Mouse (Mus musculus) monocyte, adult 2 months (primary cell): Measurements from ENCODE around the gene Arid5a.
A peak's percentile ranks its signal among the peaks of the same experiment; 100 is the strongest.

Experiments used
- DNase-seq, 2 experiments: peaks; one replicate each; pipeline ENCODE4 v3.0.0; 2022; ENCODE audit warnings: low spot score in 2 of 2, low read depth in 1 of 2

Gene Arid5a

GRCm38 (mm10) chr1:36293470-36293869 is 14.1 kb upstream of the Arid5a start:
- DNase-seq: no peak

- DNase-seq: no peak
Measured at GRCm38 (mm10) chr1:36294402-36294801, 13.1 kb upstream of the Arid5a start.

- no peak for DNase-seq
Measured at GRCm38 (mm10) chr1:36296466-36297149, 10.9 kb upstream of the Arid5a start.

GRCm38 (mm10) chr1:36298107-36298506 is 9.4 kb upstream of the Arid5a start:
- no peak for DNase-seq

- no peak for DNase-seq
Measured at GRCm38 (mm10) chr1:36299126-36299525, 8.4 kb upstream of the Arid5a start.

GRCm38 (mm10) chr1:36299676-36300075 is 7.9 kb upstream of the Arid5a start:
- no peak for DNase-seq

- no peak for DNase-seq
Measured at GRCm38 (mm10) chr1:36300486-36300885, 7.0 kb upstream of the Arid5a start.

GRCm38 (mm10) chr1:36302273-36302672 is 5.3 kb upstream of the Arid5a start:
- no peak for DNase-seq

- no peak for DNase-seq
Measured at GRCm38 (mm10) chr1:36302957-36303356, 4.6 kb upstream of the Arid5a start.

- DNase-seq: no peak
Measured at GRCm38 (mm10) chr1:36303381-36304320, 3.9 kb upstream of the Arid5a start.

- DNase-seq: no peak
Measured at GRCm38 (mm10) chr1:36304764-36305163, 2.8 kb upstream of the Arid5a start.

- no peak for DNase-seq
Measured at GRCm38 (mm10) chr1:36306120-36306519, 1.4 kb upstream of the Arid5a start.

GRCm38 (mm10) chr1:36307121-36307494 is 425 bp upstream of the Arid5a start:
- DNase-seq: no peak

- DNase-seq: no peak
Measured at GRCm38 (mm10) chr1:36308451-36308901, 943 bp downstream of the Arid5a start.

- DNase-seq: no peak
Measured at GRCm38 (mm10) chr1:36308966-36309475, 1.5 kb downstream of the Arid5a start.

GRCm38 (mm10) chr1:36309498-36309901 is 2.0 kb downstream of the Arid5a start:
- DNase-seq: peak; percentile 63 to 65

- DNase-seq: no peak
Measured at GRCm38 (mm10) chr1:36314959-36315775, 7.6 kb downstream of the Arid5a start.

GRCm38 (mm10) chr1:36315776-36316100 is 8.2 kb downstream of the Arid5a start:
- DNase-seq: no peak

GRCm38 (mm10) chr1:36321164-36321563 is 13.6 kb downstream of the Arid5a start:
- DNase-seq: no peak

GRCm38 (mm10) chr1:36321829-36322573 is 14.5 kb downstream of the Arid5a start:
- no peak for DNase-seq

- DNase-seq: no peak
Measured at GRCm38 (mm10) chr1:36323076-36323475, 15.5 kb downstream of the Arid5a start.
